Mouse (Mus musculus): ENCODE results near the gene Neurl4. TPM values are rescaled to one million over a fixed set of nuclear protein-coding genes. Genes with fewer than 3 reads are reported as not detected.
A peak's percentile ranks its signal among the peaks of the same experiment; 100 is the strongest.

Neurl4 gene
- polyA plus RNA-seq, 1 experiment from 2014 or later, result 8.5 TPM

- Histone ChIP-seq H3K27me3 (peaks cover 13% of the 10 kb centered on the region; the same call in 1 of the 2 replicates), H3K4me2 (replicated peaks) (peak within 1 kb of the TSS; percentile 100), H3K9ac (peak within 1 kb of the TSS; percentile 50), H3K36me3 (no peaks in the 10 kb centered on the region), H3K9me3 (replicated peaks) (no peaks in the 10 kb centered on the region), H3K4me1 (peaks cover 45% of the 10 kb centered on the region), H3K4me3 (replicated peaks) (peak within 1 kb of the TSS; percentile 58), H3K27ac (replicated peaks) (no peak within 1 kb of the TSS)
- peak; percentile 83 for ATAC-seq (ENCODE audit: insufficient number of reproducible peaks, low FRiP score, low TSS enrichment, low read depth)
- 2% methylated on average over 55 of the region's 62 CpGs for WGBS
These were observed 34.4 kb downstream of the Neurl4 start, which contains the start of gene Ybx2 for GRCm38 (mm10) chr11:69935137-69935879. Ybx2 (plus strand) TSS chr11:69935796.

DNA sequence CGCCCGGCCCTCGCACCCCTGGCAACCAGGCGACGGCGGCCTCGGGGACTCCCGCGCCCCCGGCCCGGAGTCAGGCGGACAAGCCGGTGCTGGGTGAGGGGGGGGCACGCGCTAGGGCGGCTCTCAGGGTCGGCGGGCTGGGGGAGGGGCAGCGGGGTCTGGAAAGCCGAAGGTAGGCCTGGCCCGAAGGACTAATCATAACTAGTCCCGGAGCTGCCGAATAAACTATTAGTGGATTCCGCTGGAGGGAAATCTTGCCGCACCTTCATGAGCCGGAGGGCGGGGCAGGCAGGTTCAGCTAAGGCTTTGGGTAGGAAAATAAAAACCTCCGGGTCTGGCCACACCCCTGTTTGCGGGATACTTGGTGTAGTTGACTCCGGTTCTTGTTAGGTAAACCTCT, 35.3 kb downstream of the Neurl4 start:
- H3K9me3 ChIP-seq (replicated peaks), result no peaks in the 10 kb centered on the region
- ATAC-seq (ENCODE audit: insufficient number of reproducible peaks, low FRiP score, low TSS enrichment, low read depth), result no peak
- H3K27me3 ChIP-seq, result peaks cover 13% of the 10 kb centered on the region; the same call in 1 of the 2 replicates
- no peaks in the 10 kb centered on the region for H3K36me3 ChIP-seq
- peak overlapping the region; percentile 58 for H3K4me3 ChIP-seq (replicated peaks)
- H3K4me1 ChIP-seq, result peaks cover 45% of the 10 kb centered on the region
- peak overlapping the region; percentile 100 for H3K4me2 ChIP-seq (replicated peaks)
- 2% methylated on average over 28 of the region's 30 CpGs for WGBS
- peak overlapping the region; percentile 50 for H3K9ac ChIP-seq
- H3K27ac ChIP-seq (replicated peaks), result no peak overlapping the region

GRCm38 (mm10) chr11:69936714-69937347, 36.0 kb downstream of the Neurl4 start:
- ATAC-seq (ENCODE audit: insufficient number of reproducible peaks, low FRiP score, low TSS enrichment, low read depth), result no peak
- WGBS, result 27% methylated on average over 9 of the region's 9 CpGs
- Histone ChIP-seq H3K4me1 (peaks cover 45% of the 10 kb centered on the region), H3K36me3 (no peaks in the 10 kb centered on the region), H3K9me3 (replicated peaks) (no peaks in the 10 kb centered on the region), H3K9ac (0 out of 2 replicates have a peak overlapping the region, but pooled peaks have one; percentile 4), H3K27ac (replicated peaks) (peak overlapping the region; percentile 28; the same call in 1 of the 2 replicates), H3K27me3 (peaks cover 13% of the 10 kb centered on the region; the same call in 1 of the 2 replicates), H3K4me3 (replicated peaks) (peak overlapping the region; percentile 58), H3K4me2 (replicated peaks) (peak overlapping the region; percentile 100)

- H3K9me3 ChIP-seq (replicated peaks), result no peaks in the 10 kb centered on the region
- 0 out of 2 replicates have a peak overlapping the region, but pooled peaks have one; percentile 4 for H3K9ac ChIP-seq
- WGBS, result 14% methylated on average over 4 of the region's 4 CpGs
- ATAC-seq (ENCODE audit: insufficient number of reproducible peaks, low FRiP score, low TSS enrichment, low read depth), result no peak
- peaks cover 13% of the 10 kb centered on the region; the same call in 1 of the 2 replicates for H3K27me3 ChIP-seq
- H3K36me3 ChIP-seq, result no peaks in the 10 kb centered on the region; the same call in 1 of the 2 replicates
- H3K4me2 ChIP-seq (replicated peaks), result no peak overlapping the region
- H3K27ac ChIP-seq (replicated peaks), result 0 out of 2 replicates have a peak overlapping the region, but pooled peaks have one; percentile 28
- H3K4me3 ChIP-seq (replicated peaks), result no peak overlapping the region
- peaks cover 45% of the 10 kb centered on the region for H3K4me1 ChIP-seq
These were observed 36.5 kb downstream of the Neurl4 start for GRCm38 (mm10) chr11:69937385-69937784.

DNA sequence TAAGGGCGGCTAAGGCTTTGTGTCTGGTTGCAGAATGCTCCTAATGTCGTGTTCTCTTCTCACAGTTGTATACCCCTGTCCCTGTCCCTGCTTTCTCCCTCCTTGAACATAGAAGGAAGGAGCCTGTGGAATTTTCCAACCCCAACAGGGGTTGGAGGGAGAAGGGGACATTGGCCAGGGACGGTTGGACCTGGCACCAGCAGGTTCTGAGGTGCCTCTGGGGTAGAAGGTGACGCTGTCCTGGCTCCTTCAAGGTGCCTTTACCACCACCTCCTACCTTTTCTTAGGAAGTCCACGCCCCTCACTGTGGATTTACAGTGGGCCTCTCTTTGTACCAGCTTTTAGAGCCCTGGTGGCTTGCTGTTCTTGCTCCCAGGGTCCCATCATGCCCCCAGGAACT, 37.0 kb downstream of the Neurl4 start:
- H3K9me3 ChIP-seq (replicated peaks), result no peaks in the 10 kb centered on the region
- no peak overlapping the region for H3K27ac ChIP-seq (replicated peaks)
- H3K9ac ChIP-seq, result no peak overlapping the region
- H3K27me3 ChIP-seq, result peaks cover 13% of the 10 kb centered on the region; the same call in 1 of the 2 replicates
- no peak overlapping the region for H3K4me3 ChIP-seq (replicated peaks)
- no peak for ATAC-seq (ENCODE audit: insufficient number of reproducible peaks, low FRiP score, low TSS enrichment, low read depth)
- no peak overlapping the region for H3K4me2 ChIP-seq (replicated peaks)
- WGBS, result 74% methylated on average over 5 of the region's 5 CpGs
- peaks cover under 1% of the 10 kb centered on the region for H3K36me3 ChIP-seq
- peaks cover 45% of the 10 kb centered on the region for H3K4me1 ChIP-seq

DNA sequence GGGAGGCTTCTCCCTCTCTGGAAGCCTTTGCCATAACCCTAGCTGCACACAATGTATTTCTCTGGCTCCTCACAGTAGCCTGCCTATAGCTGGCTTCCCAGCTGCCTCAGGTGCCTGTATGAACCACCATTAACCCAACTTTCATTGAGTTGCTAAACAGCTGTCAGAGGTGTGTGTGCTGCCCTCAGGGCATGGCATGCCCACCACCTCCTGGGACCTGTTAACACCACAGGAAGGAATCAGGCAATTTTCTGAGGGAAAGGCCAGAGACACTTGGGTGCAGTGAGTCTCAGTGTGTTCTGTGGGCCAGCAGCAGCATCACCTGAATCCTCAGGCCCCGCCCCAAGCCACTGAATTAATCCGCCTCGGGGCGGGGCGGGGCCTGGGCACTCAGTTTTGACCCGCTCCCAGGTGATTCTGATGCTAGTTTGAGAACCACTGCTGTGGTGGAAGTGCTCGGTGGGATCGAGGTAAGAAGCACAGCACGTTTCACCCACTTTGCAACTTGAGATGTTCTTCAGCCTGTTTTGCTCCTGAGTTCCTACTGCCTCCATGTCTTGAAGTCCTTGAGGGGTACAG, 37.6 kb downstream of the Neurl4 start:
- peaks cover 13% of the 10 kb centered on the region; the same call in 1 of the 2 replicates for H3K27me3 ChIP-seq
- no peak overlapping the region for H3K4me2 ChIP-seq (replicated peaks)
- H3K27ac ChIP-seq (replicated peaks), result no peak overlapping the region
- peaks cover 45% of the 10 kb centered on the region for H3K4me1 ChIP-seq
- ATAC-seq (ENCODE audit: insufficient number of reproducible peaks, low FRiP score, low TSS enrichment, low read depth), result no peak
- WGBS, result 25% methylated on average over 9 of the region's 9 CpGs
- H3K4me3 ChIP-seq (replicated peaks), result no peak overlapping the region
- H3K9me3 ChIP-seq (replicated peaks), result no peaks in the 10 kb centered on the region
- peaks cover 7% of the 10 kb centered on the region for H3K36me3 ChIP-seq
- no peak overlapping the region for H3K9ac ChIP-seq

DNA sequence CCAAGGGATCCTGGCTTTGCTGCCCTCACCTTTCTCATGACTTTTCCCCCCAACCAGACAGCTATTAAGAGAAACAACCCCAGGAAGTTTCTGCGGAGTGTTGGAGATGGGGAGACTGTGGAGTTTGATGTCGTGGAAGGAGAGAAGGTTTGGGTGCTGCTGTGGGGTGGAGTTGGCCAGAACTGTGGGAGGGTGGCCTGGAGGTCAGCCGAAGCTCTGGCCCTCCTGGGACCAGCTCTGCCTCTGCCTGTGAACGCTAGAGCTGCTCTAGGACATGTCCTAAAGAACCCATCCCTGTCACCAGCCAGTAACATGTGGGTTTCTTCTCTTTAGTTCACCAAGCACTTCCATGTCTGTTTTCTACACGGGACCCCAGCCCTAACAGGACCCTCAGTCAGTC, 38.3 kb downstream of the Neurl4 start:
- no peak for ATAC-seq (ENCODE audit: insufficient number of reproducible peaks, low FRiP score, low TSS enrichment, low read depth)
- Histone ChIP-seq H3K9ac (no peak overlapping the region), H3K27ac (replicated peaks) (no peak overlapping the region), H3K4me2 (replicated peaks) (no peak overlapping the region), H3K4me3 (replicated peaks) (no peak overlapping the region), H3K4me1 (peaks cover 45% of the 10 kb centered on the region), H3K36me3 (peaks cover 10% of the 10 kb centered on the region), H3K27me3 (peaks cover 13% of the 10 kb centered on the region; the same call in 1 of the 2 replicates), H3K9me3 (replicated peaks) (no peaks in the 10 kb centered on the region)
- 63% methylated on average over 5 of the region's 5 CpGs for WGBS

- no peak overlapping the region for H3K9ac ChIP-seq
- no peak overlapping the region for H3K4me2 ChIP-seq (replicated peaks)
- H3K36me3 ChIP-seq, result peaks cover 15% of the 10 kb centered on the region
- H3K27ac ChIP-seq (replicated peaks), result no peak overlapping the region
- peaks cover 40% of the 10 kb centered on the region for H3K4me1 ChIP-seq
- WGBS, result 92% methylated on average over 17 of the region's 17 CpGs
- H3K4me3 ChIP-seq (replicated peaks), result no peak overlapping the region
- H3K27me3 ChIP-seq, result peaks cover 13% of the 10 kb centered on the region; the same call in 1 of the 2 replicates
- ATAC-seq (ENCODE audit: insufficient number of reproducible peaks, low FRiP score, low TSS enrichment, low read depth), result no peak
- H3K9me3 ChIP-seq (replicated peaks), result no peaks in the 10 kb centered on the region
These were observed 38.9 kb downstream of the Neurl4 start for GRCm38 (mm10) chr11:69939731-69940130.

GRCm38 (mm10) chr11:69940962-69941361, 40.1 kb downstream of the Neurl4 start:
- H3K27ac ChIP-seq (replicated peaks), result no peak overlapping the region
- peaks cover 31% of the 10 kb centered on the region for H3K4me1 ChIP-seq
- ATAC-seq (ENCODE audit: insufficient number of reproducible peaks, low FRiP score, low TSS enrichment, low read depth), result no peak
- peaks cover 9% of the 10 kb centered on the region; the same call in 1 of the 2 replicates for H3K27me3 ChIP-seq
- H3K36me3 ChIP-seq, result peaks cover 24% of the 10 kb centered on the region
- no peak overlapping the region for H3K9ac ChIP-seq
- H3K9me3 ChIP-seq (replicated peaks), result no peaks in the 10 kb centered on the region
- H3K4me2 ChIP-seq (replicated peaks), result no peak overlapping the region
- H3K4me3 ChIP-seq (replicated peaks), result no peak overlapping the region
- 81% methylated on average over 4 of the region's 4 CpGs for WGBS

GRCm38 (mm10) chr11:69945216-69945615, 44.3 kb downstream of the Neurl4 start:
- no peak overlapping the region for H3K27ac ChIP-seq (replicated peaks)
- WGBS, result 74% methylated on average over 13 of the region's 13 CpGs
- H3K27me3 ChIP-seq, result no peaks in the 10 kb centered on the region
- peaks cover 24% of the 10 kb centered on the region for H3K36me3 ChIP-seq
- ATAC-seq (ENCODE audit: insufficient number of reproducible peaks, low FRiP score, low TSS enrichment, low read depth), result no peak
- no peak overlapping the region for H3K4me3 ChIP-seq (replicated peaks)
- H3K9ac ChIP-seq, result no peak overlapping the region
- H3K4me1 ChIP-seq, result peaks cover 34% of the 10 kb centered on the region
- H3K9me3 ChIP-seq (replicated peaks), result no peaks in the 10 kb centered on the region
- no peak overlapping the region for H3K4me2 ChIP-seq (replicated peaks)
